Mouse (Mus musculus) myocyte (in vitro differentiated cells): ENCODE results near the gene Rab26.

Experiments used
- POLR2A ChIP-seq: IDR thresholded peaks from one replicate; pipeline ENCODE4 v1.6.1; 2011; ENCODE audit warnings: low read depth, mild to moderate bottlenecking, control low read depth, moderate library complexity; ENCODE audit not compliant: insufficient read length
- TCF12 ChIP-seq: IDR thresholded peaks from one replicate; pipeline ENCODE4 v1.6.1; 2011; ENCODE audit warnings: mild to moderate bottlenecking, control low read depth; ENCODE audit not compliant: poor library complexity, insufficient read depth, severe bottlenecking

- TF ChIP-seq TCF12 (no peak), POLR2A (no peak)
These were observed 17.0 kb upstream of the Rab26 start for GRCm38 (mm10) chr17:24551050-24551444.
